Mouse (Mus musculus) layer of hippocampus, adult 9-10 months (tissue): ENCODE data around the gene Gm29797.

Experiments
- DNase-seq: peaks from one replicate; pipeline ENCODE4 v3.0.0; 2022; ENCODE audit warnings: low spot score

Gm29797 gene

DNA sequence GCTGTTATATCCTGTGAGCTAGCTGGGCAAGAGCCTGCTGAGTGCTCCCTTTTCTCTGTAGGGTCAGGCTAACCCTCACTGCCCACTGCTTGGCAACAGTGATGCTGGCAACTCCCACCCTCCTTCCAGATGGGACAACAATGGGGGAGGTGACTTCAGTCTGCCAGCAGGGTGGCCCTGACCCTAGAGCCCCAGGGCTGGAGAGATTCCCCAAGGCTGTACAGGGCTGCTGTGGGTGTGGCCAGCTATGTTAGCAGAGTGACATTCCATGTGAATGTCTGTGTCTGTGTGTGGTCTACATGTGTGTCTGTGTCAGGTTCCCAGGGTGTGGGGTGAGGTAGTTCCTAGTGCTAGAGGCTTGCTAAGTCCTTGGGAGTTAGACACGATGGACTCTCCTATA is 16.7 kb downstream of the Gm29797 start:
- DNase-seq, result no peak

DNA sequence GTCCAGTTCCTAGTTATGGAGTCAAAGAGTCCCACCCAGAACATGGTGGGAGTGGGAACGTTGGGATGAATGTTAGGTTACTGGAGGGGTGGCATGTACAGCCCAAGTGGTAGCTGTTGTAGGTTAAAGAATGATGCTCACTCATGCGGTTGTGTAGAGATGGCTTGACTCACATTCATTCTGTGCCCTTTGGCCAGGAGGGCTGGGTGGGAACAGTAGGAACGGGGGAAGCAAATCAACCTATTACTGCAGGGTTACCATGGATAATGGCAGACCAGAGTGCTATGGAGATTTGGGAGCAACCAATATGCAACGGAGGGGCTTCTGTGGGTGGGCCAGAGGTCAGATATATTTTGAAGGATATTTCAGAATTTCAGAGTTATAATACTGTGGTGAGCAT is 18.1 kb downstream of the Gm29797 start:
- DNase-seq, result no peak

DNA sequence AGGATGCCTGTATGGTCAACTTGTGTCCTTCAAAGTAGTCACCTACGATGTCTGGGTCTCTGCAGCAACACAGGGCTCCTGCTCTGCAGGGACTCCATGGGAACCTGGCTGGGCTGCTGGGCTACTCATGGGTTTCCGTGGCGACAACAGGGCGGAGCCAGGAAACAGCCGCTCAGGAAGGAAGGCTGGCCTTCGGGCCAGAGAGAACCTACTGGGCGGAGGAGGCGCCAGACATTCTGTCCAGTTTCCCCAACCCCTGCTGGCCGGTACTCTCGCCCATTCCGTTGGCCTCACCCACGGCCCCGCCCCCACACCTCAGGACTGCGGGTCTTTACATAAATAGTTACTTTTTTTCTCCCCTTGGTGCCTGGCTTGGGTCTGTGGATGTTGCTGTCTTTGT is 18.6 kb downstream of the Gm29797 start:
- no peak for DNase-seq

DNA sequence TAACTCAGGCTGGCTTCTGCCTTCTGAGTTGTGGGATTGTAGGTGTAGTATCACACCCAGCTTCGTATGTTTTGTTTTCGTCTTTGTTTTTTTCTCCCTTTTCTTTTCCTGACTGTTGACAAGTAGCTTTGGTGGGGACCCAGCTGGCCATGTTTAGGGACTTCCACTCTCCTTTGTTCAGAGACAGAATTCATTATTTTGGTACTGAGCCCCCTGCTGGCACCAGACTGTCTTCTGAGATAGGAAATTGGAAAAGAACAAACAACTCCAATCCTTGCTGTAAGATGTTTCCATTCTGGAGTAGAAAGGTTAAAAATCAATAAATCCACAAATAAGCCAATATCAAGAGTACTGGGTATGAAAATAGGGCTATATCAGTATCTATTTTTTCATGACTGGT is 19.6 kb downstream of the Gm29797 start:
- DNase-seq, result no peak

DNA sequence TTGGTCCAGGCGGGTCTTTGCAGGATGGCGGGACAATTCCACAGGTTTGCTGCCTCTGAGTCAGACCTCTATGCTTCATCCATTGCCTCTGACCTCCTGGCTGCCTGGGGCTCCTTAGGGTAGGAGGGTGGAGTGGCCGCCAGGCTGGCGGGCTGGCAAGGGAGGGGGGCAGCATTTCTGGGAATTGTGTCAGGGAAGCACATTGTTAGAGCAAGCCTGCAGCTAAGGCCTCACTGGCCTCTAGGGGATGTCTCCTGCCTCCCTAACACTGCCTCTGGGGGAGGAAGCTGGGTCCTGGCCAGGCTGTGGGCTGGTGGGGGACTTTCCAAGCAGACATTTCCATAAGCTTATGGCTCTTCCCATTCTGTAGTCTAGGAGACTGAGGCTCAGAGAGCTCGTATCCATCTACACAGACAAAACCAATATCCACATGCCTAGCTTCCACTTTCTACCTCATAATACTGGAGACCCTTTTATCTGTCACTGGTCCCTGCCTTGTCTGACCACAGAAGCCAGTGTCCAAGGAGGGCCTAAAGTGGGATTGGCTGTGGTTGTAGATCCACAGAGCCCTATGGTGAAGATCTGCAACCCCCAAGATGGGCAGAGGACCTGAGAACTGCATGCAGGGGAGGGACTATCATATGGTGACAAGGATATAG is 20.4 kb downstream of the Gm29797 start:
- no peak for DNase-seq

DNA sequence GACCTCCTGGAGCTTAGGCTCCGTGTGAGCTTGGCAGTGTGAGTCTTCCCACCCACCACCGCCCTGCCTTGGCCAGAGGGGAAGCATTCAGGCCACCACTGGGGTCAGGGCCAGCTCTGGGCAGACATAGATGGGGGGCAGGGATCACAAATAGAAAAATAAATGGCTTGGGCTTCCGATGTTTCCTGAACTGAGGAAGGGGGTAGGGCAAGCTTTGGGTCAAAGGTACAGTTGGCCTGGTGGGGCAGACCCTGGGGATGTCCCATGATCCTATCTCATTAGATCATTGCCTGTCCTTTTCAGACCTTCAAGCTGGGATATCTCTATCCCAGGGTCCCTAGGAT is 20.9 kb downstream of the Gm29797 start:
- no peak for DNase-seq

DNA sequence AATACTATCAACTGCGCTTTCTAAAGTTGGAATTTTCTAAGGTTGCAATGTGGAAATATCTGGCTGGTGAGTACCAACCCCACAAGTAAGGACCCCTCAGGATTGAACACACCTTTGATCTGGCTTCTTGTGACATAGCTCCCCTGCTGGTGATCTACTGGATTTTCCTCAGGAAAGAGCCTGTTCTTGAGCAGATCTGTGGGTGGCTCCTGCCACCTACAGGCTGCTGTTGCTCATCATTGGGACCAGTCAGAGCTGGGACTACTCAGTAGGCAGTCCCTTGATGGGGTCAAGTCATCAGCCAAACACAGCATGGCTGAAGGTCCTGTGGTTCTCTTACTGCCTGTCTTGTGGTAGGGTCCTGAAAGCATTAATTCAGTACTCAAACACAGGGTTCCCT is 21.9 kb downstream of the Gm29797 start:
- DNase-seq, result peak; percentile 82

DNA sequence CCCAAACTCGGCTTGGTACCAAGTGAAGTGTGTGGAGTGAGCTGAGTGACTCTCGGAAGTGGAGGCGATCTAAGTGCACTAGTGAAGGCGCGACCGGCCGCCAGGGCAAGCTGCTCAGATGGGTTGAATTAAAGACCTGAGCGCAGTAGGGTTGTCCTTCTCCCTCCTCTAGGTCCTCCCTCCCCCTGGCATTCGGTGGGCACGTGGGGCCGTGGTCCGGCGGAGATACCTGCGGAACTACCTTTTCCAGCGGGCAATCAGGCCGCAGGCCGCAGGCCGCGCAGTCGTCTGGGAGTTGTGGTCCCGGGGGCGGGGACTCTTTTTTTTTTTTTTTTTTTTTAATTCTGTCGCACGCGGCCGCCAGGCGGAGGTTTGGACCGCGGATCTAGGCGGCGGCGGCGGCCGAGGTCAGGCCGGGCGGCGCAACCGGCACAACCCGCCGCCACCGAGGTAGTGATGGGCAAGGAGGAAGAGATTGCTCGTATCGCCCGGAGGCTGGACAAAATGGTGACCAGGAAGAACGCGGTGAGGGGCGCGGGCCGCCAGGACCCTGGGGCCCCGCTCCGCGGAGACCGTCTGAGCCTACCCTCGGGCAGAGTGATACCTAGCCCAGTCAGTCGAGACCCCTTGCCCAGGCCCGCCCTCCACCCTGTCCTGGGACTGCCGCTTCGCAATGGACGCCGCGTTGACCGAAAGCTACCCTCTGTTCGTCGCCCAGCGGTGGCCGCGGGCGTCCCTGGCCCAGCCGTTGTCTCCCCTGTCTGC is 23.3 kb downstream of the Gm29797 start, which contains the start of gene Tcea2:
Tcea2 (plus strand) TSS at position 360 of the 765 bp plus-strand sequence.
- DNase-seq, result no peak

DNA sequence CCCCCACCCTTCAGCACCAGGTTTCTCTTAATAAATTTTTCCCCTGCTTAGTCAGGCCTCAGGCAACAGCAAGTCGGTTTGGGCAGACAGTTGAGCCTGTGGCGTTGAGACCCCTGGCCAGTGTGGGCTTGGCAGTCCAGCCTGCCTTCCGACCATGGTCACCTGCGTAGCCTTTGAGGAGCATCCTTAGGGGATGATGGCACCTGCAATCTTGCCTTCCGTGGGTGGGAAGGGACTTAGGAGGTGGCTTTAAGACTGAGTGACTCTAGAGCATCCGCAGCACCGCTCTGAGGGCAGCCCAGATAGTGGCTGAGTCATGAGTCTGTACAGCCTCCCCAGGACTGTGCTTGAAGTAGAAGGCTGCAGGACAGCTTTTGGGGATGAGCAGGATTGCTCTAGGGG is 23.9 kb downstream of the Gm29797 start:
- no peak for DNase-seq

DNA sequence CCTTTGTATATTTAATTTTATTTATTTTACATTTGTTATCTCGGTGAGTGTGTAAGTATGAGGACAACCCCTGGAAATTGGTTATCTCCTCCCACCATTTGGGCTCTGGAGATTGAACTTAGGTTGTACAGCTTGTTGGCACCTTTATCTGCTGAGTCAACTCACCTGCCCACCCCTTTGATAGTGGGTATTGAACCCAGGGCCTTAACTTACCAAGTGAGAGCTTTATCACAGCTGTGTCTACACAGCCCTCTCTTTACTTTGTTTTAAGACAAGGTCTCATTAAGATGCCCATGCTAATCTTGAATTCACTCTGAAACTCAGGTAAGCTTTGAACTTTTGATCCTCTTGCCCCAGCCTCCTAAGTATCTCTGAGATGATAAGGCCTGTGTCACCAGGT is 25.1 kb downstream of the Gm29797 start:
- DNase-seq, result no peak

DNA sequence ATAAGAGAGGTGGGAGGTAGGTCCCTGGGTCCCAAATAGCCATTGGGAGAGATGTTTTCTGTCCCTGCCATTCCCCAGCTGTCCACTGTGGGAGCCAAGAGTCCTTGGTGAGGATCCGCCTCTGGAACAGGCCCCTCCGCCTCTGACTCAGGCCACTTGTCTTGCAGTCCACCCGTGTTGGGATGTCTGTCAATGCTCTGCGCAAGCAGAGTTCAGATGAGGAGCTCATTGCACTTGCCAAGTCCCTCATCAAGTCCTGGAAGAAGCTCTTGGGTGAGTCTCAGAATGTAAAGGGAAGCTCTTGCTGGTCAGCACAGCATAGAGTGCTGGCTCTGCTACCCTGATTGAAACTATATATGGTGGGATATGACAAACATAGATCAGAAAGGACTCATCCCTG is 26.5 kb downstream of the Gm29797 start:
- DNase-seq, result no peak

DNA sequence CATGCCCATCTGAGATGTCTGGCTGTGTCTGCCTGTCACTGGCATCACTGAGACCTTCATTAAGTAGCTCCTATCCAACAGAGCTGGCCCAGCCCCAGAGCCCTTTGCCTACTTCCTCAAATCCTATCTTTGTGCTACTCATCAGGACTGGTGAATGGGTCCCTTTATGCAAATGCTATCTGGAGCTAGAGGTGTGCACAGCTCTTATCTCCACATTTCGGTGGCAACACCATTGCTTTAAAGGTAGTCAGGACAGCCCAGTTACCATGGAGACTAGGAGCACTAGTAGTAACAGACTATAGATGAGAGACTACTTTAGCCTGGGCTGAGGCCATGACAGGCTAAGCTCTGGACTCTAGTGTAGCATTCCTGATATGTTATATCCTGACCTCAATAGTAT is 27.9 kb downstream of the Gm29797 start:
- DNase-seq, result no peak

DNA sequence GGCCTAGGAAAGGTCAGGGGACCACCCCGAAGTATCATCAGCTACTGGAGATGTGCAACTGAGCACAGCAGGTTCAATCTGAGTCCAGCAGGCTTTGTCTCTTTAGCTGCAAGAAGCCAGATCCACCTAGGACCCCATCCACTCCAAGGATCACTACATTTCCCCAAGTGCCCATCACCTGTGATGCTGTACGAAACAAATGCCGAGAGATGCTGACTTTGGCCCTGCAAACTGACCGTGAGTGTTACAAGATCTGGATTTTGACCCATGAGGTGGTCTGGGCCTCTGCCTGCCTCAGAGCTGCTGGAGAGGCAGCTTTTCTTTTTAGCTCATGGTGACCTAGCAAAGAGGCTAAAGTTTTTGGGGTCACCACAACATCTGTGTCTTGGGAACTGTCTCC is 28.9 kb downstream of the Gm29797 start:
- no peak for DNase-seq

DNA sequence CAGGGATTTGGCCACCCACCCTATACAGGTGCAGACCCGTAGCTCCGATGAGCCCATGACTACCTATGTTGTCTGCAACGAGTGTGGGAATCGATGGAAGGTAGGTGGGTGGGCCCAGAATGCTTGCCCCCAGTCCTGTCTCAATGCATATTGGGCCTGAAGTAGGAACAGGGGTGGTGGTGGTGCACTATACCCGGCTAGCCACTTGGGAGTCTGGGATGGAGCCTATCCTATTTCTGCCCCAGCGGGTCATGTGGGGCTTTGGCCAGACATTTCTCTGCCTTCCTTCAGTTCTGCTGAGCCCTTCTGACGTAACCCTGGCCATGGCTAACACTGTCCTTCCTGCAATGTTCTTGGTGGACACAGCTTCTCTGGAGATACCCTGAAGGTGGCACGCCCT is 30.8 kb downstream of the Gm29797 start:
- no peak for DNase-seq

DNA sequence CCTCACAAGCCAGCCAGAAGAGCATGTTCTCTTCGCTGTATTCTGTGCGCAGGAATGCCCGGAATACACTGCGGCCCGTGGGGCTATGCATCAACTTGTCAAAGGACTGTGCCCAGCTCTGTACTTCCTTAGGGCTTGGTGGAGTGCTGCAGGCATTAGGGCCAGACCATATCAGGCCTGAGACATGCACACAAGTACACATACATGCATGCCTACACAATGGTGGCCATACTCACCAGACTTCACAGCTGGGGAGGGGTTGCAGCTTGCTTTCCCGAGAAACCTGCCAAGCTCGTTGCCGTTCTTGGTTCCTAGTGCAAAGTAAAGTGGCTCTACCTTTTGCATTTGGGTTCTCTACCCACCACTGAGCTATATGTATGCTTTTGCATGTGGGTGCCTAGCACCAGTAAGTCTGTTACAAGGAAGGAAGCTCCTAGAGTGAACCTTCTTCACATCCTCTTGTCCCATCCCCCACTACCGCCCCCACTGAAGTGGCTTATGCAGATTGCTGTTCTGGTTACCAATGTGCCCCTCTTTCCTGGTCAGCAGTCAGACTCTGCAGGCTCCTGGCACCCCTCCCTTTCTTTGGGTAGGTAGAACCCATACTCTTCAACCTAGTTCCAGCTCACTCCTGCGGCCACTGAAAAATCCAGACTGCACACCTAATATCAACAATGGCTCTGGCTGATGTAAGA is 32.8 kb downstream of the Gm29797 start:
- DNase-seq, result no peak

DNA sequence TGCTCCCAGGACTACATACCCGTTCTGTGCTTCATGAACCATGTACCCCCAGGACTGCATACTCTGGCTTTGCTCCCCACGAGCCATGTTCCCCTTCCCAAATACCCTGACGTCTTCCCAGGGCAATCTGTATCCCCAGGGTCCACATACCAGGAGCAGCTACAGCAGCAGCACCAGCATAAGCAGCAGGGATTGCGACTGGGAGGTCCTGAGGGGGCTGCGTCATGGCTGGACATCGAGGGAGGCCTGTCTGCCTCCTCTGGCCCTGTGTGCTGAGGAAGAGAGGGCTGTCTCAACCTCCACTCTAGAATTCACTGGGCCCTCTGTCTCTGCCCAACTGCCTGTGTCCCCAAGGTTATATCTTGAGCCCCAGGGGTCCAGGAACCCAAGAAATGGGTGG is 34.2 kb downstream of the Gm29797 start:
- DNase-seq, result no peak

DNA sequence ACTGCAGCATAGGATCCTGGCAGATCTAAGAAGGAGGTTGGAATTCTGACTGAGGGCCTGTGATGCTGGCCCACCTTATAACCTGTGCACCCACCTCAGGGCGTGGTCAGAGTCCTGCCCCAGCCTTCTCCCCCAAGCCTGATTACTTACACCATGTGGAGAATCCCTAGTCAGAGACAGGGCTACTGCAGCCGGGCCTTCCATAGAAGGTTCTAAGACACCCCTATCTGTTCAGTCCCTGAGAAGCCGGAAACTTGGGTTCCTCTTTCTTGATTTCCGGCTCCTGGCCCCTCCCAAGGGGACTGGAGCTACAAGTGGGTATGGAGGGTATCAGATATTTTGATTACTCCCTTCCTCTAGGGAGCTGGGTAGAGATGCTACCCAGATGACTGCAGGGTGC is 34.7 kb downstream of the Gm29797 start:
- no peak for DNase-seq

DNA sequence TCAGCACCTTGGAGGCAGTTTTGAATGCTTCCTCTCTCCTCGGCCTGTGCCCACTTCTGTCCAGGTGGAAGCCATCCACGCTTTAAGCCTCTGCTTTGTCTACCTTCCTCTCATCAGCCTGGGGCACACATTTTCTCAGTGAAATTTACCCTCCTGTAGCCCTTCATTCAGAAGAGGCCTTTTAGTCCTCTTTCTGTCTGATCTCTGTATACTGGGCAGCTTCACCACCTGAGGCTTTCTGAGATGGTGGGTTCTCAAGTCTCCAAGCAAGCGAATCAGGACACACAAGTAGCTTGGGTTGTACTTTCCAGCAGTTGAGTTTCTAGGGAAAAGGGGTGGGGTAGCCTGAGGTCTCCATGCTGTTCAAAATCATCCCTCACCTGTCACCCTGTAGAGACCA is 35.5 kb downstream of the Gm29797 start:
- no peak for DNase-seq

DNA sequence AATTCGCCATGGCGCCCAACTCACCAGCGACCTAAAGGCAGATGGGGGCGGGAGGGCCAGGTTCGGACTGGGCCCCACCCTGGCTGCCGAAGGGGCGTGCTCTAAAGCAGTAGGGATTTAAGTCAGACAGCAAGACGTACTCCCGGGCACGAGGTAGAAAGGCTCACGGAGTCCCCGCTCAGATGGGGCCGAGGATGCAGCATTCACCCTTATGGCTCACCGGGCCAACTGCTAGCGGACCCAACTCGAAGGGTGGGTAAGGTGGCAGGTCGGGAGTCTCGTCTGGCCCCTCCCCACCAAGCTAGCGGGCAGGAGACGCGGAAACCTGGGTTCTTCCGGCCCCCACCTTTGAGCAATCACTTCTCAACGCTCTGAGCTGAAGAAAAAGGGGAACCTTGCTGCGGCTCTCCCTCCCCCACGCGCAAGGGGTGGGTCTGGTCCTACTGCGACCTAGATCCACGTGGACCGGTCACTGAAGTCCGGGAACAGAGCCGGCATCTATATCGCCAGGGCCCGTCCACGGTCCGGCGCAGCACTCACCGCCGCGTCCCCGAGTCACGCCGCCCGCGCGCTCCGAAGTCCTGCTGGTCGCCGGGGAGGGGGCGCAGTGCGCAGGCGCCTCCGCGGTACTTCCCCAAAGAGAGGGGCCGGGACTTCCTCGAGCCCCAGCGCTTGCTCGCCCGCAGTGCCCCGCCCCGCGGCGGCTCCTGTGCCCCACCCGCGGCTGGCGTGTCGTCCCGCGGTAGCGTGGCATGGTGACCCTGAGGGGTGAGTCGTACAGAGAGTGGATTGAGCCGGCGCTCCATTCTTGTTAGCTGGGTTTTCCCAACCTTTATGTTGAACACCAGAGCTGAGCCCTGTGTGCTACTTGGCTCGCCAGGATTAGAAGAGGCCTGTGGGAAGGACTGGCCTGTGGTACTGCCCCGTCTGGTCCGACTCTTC is 36.8 kb downstream of the Gm29797 start, which contains the start of gene Rgs19:
Rgs19 (minus strand) TSS at position 639 of the 942 bp plus-strand sequence.
- DNase-seq, result no peak

DNA sequence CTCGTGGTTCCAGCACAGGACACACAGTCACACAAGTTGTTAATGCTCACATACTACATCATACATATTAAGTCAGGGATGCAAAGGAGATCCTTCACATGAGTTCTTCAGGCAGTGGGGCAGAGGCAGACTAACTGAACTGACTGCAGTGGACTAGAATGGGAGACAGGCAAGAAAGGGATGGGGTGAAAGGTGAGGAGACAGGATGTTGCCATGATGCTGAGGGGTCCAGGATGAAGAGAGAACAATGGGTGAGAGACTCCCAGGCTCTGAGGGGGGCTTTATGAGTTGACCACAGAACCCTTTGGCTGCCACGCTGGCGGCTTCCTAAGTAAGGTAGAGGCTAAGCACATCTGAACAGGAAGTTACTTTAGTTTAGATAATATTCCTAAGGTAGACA is 37.7 kb downstream of the Gm29797 start:
- no peak for DNase-seq

DNA sequence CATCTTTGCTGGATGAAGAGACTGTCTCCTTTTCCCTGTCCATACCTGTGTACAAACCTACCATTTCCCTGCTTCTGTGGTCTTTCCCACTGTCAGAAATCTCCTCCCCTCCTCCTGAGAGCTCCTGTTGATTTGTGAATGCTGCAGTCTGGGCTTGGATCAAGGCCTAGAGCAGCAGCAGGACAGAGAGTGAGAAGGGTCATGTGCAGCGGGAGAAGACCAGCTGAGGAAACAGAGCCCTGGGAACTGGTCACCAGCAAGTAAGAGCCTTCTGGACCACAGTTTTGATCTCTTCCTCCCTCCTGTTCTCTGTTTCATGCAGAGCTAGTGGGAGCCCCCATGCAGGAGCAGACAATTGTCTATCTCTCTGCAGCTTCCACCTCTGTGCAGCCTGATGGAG is 38.9 kb downstream of the Gm29797 start:
- no peak for DNase-seq

DNA sequence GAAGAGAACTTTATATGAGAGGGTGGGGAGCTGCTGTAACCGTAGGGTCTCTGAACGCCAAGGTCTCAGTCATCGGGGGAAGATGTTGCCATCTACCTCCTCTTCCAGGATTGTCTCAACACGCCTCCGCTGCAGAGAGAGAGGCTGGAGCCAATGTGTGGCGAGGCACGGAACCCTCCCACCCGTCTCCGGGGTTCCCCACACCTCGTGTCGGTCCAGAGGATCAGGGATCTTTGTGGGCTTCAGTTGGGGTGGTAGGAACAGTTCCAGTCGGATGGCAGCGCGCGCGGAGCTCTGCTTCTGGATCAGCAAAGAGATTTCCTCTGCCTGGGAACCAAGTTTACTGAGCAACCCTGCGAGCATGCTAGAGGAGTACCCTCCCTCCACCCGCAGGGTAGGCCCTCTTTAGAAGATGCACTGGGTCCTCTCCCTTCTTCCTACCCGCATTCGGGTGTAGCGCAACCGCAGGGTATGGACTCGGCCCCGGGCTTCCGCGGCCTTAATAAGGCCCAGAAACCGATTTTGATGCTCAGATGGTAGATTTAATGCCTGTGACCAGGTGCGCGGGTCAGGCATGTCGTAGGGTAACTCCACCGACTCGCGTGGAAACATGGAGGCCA is 40.1 kb downstream of the Gm29797 start:
- no peak for DNase-seq
